Mouse (Mus musculus): ENCODE measurements at regions not wholly inside any gene's neighbourhood (a gene's known extent, or its start where the extent isn't known, plus 50 kb on each side); places are given as distances from the start of the nearest gene placed in this dataset.

GRCm38 (mm10) chr4:55281486-55282096, 68.3 kb upstream of the Rad23b start:
- no peak for DNase-seq

GRCm38 (mm10) chr4:55282474-55282873, 67.4 kb upstream of the Rad23b start:
- DNase-seq, result no peak

DNA sequence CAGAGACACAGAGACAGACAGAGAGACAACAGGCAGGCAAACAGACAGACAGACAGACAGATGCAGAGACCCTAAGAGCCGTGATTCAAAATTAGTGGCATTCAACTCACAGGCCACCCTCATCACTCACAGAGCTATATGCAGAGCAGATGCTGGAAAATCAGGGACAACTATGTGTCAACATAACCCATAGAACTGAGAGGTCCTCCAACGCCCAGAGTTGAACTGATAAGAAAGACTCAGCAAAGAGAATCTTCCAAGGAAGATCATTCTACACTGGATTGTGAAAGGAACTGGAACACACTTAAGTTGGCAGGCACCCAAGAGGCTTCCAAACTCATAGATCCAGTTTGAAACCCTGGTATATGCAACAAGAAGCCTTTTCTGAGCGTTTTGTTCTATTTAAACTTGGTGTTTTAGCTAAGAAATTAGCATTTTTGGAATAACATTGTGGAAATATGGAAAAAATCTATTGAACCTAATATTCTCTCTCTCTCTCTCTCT, 65.1 kb upstream of the Rad23b start:
- DNase-seq, result no peak

DNA sequence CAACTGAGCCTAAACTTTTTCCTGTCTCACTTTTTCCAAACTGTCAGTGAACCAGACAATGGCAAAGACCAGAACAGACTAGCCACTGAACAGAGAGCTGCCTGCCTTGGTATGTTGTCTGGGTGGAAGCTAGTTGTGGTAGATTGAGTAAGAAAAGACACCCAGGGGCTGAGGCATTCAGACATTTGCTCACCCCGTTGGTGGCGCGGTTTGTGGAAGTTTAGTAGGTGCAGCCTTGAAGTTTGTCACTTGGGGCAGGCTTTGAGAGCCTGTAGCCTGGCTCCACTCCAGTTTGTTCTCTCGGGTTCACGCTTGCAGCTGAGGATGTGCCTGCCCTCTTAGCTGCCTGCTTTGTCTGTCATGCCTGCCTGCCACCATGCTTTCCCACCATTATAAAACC, 64.2 kb upstream of the Rad23b start:
- no peak for DNase-seq

GRCm38 (mm10) chr4:55288456-55288855, 61.4 kb upstream of the Rad23b start:
- no peak for DNase-seq

DNA sequence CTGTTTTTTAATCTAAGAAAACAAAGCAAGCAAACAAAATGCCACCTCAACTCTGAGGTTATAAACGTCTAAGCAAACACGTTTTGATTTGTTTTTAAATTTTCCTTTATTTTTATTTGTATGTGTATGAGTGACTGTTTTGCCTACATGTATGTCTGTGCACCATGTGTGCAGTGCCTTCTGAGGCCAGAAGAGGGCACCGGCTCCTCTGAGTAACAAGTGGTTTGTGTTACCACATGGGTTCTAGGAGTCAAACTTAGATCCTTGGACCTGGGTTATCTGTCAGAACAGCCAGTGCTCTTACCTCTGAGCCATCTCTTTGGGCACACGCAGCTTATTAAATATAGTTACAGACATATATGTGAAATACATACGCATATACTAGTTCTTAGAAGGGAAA, 57.6 kb upstream of the Rad23b start:
- DNase-seq, result peak in 1 of 2 experiments; percentile 19

- DNase-seq, result no peak
Observed at GRCm38 (mm10) chr4:55292701-55293100, 57.1 kb upstream of the Rad23b start.

DNA sequence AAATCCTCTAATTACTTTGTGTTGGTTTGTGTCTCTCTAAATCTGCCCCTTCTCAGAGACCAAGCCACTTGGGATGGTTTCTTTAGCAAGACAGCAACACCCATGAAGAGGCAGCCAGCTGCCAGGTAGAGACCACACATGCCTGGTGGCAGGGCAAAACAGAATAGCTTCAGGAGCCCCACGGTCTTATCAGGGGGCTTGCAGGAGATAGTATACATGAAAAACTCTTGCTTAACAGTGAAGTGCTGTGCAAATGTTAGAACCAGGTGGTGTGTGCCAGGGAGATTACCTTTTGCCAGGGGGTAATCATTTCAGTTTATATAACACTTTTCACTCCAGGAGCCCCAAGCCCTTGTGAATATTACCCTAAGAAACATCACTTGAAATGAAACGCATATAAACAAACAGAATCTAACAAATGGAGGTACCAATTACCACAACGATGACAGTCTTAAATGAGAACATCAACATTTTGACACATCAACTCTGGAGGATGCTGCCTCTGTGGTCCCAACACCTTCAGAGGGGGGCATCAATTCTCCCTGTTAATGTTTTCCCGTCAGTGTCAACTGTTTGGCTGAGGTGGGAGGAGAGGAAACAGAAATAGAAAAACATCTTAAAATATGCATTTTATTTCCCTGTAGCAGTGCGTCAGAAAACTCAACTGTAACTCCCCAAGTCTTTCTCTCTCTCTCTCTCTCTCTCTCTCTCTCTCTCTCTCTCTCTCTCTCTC, 56.3 kb upstream of the Rad23b start:
- DNase-seq, result no peak

DNA sequence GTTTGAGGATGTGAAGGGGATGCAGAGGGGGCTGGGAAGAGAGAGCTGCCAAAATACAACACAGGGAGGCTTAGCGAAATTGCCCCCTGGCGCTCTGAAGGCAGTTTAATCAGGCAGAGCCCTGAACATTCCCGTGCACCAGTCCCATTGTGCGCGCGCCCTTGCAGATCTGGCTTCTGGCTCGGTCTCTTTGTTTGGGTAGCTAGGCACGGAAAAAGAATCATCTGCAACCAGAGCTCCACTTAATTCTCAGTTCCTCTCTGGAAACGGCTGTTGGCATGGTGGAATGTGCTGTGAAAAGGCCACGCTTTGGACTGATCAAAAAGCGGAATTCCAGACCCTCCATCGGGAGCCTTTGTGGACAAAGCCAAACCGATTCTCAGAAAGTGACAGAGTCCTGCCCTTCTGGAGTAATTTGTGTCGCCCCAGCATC, 55.6 kb upstream of the Rad23b start:
- no peak for DNase-seq

DNA sequence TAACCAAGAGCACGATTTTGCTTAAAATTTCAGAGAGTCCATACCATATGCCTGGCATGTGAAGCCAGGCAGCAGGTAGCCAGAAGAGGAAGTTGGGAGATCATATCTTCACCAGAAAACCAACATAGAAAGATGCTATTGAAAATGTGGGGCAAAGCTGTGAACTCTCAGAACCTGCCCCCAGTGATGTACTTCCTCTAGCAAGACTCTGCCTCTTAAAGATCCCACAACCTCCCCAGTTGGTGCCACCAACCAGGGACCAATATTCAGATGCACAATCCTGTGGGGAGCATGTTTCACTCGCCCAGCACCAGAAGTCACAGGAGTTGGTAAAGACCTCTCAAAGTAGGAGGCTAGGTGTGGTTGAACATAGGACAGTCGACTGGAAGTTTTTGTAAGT, 52.0 kb upstream of the Rad23b start:
- DNase-seq, result no peak
